Mouse (Mus musculus): ENCODE measurements around the gene Lrrc4c.

Lrrc4c gene

DNA sequence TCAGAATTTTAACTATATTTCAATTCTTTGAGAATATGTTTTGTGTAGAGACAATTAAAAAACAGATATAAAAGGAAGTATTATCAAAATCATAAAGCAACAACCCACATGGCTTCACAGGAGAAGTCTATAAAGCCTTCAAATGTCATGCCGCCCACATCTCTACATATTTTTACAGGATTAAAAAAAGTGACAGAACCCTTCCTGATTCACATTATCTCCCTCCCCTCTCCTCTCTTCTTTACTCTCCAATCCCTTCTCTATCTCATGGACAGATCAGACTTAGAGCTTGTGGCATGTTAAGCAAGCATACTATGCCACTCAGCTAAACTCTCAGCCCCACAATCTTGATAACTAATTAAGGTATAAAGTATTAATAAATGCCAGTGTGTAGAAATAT is 535.8 kb downstream of the Lrrc4c start:
- no peak for DNase-seq (ENCODE audit: low spot score in 2 of 2)

GRCm38 (mm10) chr2:96876062-96876461 is 558.1 kb downstream of the Lrrc4c start:
- DNase-seq (ENCODE audit: low spot score in 2 of 2) = no peak

GRCm38 (mm10) chr2:96949531-96949930 is 631.6 kb downstream of the Lrrc4c start:
- no peak for DNase-seq (ENCODE audit: low spot score in 2 of 2)

GRCm38 (mm10) chr2:96999521-96999920 is 681.6 kb downstream of the Lrrc4c start:
- no peak for DNase-seq (ENCODE audit: low spot score in 2 of 2)

- no peak for DNase-seq (ENCODE audit: low spot score in 2 of 2)
These were observed 700.4 kb downstream of the Lrrc4c start for GRCm38 (mm10) chr2:97018319-97018718.

GRCm38 (mm10) chr2:97026991-97027390 is 709.0 kb downstream of the Lrrc4c start:
- DNase-seq (ENCODE audit: low spot score in 2 of 2) = no peak

DNA sequence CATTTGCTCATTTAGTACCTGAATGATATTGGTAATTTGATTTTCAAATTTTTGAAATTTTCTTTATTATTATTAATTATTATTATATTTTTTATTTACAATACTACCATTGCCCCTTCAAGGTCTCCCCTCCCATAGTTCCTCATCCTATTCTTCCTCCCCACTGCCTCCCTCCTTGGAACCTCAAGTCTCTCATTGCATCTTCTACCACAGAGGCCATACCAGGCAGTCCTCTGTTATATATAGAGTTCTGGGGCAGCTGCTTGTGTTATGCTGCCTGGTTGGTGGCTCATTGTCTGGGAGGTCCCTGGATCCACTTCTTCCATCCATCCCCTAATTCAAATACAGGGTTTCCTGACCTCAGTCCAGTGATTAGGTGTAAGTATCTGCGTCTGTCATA is 709.6 kb downstream of the Lrrc4c start:
- DNase-seq (ENCODE audit: low spot score in 2 of 2) = no peak

DNA sequence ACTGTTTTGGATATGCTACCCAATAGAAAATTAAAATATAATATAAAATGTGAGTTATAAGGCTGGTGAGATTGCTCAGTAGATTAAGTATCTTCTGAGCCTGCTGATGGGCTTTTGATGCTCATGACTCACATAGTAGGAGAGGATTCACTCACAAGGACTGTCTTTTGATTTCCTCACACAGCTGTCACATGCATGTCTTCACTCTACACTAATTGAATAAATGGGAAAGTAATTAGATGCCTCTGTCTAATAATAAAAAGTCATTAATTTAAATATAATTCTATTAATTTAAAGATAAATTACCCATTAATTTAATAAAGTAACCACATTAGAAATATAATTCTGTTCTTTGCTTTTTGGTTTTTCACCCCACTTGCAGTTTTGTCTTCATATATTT is 718.4 kb downstream of the Lrrc4c start:
- no peak for DNase-seq (ENCODE audit: low spot score in 2 of 2)

GRCm38 (mm10) chr2:97037024-97037814 is 719.2 kb downstream of the Lrrc4c start:
- no peak for DNase-seq (ENCODE audit: low spot score in 2 of 2)

DNA sequence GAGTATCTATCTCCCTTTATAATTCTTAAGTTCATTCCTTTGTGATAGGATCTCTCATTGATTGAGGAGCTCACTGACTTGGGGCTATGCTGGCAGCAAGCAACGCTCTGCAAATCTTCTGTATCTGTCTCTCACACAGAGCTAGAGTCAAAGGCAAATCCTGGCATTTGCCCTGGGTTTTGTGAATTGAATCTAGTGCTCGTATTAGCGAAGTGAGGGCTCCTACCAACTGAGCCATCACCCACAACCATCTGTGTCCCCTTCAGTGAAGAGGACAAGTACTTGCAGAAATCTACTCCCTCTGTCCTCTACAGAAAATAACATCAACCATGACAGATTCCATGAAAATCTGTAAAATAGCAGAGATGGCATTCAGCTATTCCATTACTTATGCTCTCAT is 726.0 kb downstream of the Lrrc4c start:
- no peak for DNase-seq (ENCODE audit: low spot score in 2 of 2)

DNA sequence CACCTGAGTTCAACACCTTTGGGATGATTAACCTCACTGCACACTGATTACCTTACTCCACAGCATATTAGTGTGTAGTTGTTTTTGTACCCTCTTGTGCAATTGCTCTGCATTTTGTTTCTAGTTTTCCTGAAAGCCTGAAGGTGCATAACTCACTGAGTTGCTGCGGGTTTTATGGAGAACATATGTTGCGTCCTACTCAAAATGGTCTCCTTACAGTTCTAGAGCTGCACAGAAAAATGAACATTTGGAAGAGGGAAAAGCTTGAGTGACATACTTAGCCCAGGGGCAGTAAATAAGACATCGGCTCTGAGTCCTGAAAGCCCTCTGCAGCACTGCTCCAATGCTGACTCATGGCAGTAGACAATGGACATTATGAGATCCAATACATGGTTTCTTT is 727.7 kb downstream of the Lrrc4c start:
- DNase-seq (ENCODE audit: low spot score in 2 of 2) = no peak

DNA sequence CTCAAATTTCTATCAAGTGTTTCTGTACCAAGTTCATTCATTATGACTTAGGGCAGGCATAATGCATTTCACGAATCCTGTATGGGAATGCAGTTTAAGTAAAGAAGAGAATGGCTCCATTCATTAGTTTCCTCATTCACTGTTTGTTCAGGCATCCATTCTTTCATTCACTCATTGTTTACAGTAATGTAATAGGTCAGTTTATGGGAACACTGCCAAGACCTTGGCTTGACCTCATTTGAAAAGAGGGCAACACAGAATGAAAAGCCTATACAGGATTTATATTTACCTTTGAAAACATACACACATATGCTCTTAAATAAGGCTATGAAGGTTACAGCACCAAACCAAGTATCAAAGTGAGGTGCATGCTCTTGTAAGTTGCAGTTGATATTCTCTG is 762.2 kb downstream of the Lrrc4c start:
- DNase-seq (ENCODE audit: low spot score in 2 of 2) = no peak

GRCm38 (mm10) chr2:97097965-97098364 is 780.0 kb downstream of the Lrrc4c start:
- no peak for DNase-seq (ENCODE audit: low spot score in 2 of 2)

- no peak for DNase-seq (ENCODE audit: low spot score in 2 of 2)
These were observed 785.6 kb downstream of the Lrrc4c start for GRCm38 (mm10) chr2:97103398-97104162.

- no peak for DNase-seq (ENCODE audit: low spot score in 2 of 2)
These were observed 806.3 kb downstream of the Lrrc4c start for GRCm38 (mm10) chr2:97124246-97124645.

- DNase-seq (ENCODE audit: low spot score in 2 of 2) = no peak
These were observed 820.5 kb downstream of the Lrrc4c start for GRCm38 (mm10) chr2:97138454-97138853.

DNA sequence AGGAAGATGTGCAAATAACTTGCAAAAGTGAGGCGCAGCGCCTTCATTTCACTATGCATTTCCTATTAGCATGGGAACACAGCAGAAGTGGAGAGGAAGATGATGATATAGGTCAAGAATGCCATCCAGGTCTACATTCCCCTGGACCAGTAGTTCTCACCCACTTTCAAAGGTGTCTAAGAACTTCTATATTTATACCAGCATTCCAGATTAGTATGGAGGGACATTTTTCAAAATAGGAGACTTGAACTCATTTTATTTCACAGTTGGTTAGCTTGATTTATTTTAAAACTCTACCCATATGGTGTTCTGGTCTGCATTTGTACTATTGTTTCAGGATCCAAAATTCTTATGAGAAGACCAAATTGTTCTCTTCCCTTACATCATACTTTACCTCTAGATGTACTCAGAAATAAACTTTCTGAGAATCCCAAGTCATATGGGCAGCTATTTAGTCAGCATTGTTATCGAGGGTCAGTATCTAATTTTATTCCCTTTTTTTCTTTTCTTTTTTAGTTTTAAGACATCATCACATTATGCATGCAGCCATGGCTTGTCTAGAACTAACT is 833.7 kb downstream of the Lrrc4c start:
- DNase-seq (ENCODE audit: low spot score in 2 of 2) = no peak

GRCm38 (mm10) chr2:97165745-97166144 is 847.8 kb downstream of the Lrrc4c start:
- DNase-seq (ENCODE audit: low spot score in 2 of 2) = no peak

GRCm38 (mm10) chr2:97178399-97178798 is 860.4 kb downstream of the Lrrc4c start:
- no peak for DNase-seq (ENCODE audit: low spot score in 2 of 2)

GRCm38 (mm10) chr2:97196968-97197606 is 879.1 kb downstream of the Lrrc4c start:
- no peak for DNase-seq (ENCODE audit: low spot score in 2 of 2)

- no peak for DNase-seq (ENCODE audit: low spot score in 2 of 2)
These were observed 915.0 kb downstream of the Lrrc4c start for GRCm38 (mm10) chr2:97232966-97233365.

GRCm38 (mm10) chr2:97234074-97234473 is 916.1 kb downstream of the Lrrc4c start:
- no peak for DNase-seq (ENCODE audit: low spot score in 2 of 2)

Measured in urinary bladder, adult 18-20 months (tissue).